Mouse (Mus musculus) brown adipose tissue, adult 24 weeks (tissue): Measurements from ENCODE around the gene Gm45717. TPM values are rescaled to one million over a fixed set of nuclear protein-coding genes. Genes with fewer than 3 reads are reported as not detected.
A peak's percentile ranks its signal among the peaks of the same experiment; 100 is the strongest.

ENCODE experiments used
- H3K27ac ChIP-seq: fragments of 200-500 bp; replicated peaks from 2 replicates; pipeline ENCODE4 v1.5.1; 2012; ENCODE audit warnings: low read depth, mild to moderate bottlenecking, low read length
- H3K4me1 ChIP-seq: fragments of 200-500 bp; 2 replicates; pipeline ENCODE4 v1.6.1; 2012; ENCODE audit warnings: low read length, mixed read lengths; ENCODE audit not compliant: control insufficient read depth, insufficient read depth, insufficient read length
- H3K4me3 ChIP-seq: fragments of 200-500 bp; 2 replicates; pipeline ENCODE4 v1.5.1; 2012; ENCODE audit warnings: low read depth, mild to moderate bottlenecking, low read length, moderate library complexity; ENCODE audit not compliant: insufficient read depth
- polyA plus RNA-seq: library from polyadenylated mRNA; stranded (reverse); fragments of >200 nt; gene quantifications from 2 replicates; pipeline ENCODE4 v1.2.4, GENCODE M21; 2012; ENCODE audit not compliant: missing spikeins, insufficient read depth, insufficient read length

Gene Gm45717
- polyA plus RNA-seq, 1 experiment = not detected

DNA sequence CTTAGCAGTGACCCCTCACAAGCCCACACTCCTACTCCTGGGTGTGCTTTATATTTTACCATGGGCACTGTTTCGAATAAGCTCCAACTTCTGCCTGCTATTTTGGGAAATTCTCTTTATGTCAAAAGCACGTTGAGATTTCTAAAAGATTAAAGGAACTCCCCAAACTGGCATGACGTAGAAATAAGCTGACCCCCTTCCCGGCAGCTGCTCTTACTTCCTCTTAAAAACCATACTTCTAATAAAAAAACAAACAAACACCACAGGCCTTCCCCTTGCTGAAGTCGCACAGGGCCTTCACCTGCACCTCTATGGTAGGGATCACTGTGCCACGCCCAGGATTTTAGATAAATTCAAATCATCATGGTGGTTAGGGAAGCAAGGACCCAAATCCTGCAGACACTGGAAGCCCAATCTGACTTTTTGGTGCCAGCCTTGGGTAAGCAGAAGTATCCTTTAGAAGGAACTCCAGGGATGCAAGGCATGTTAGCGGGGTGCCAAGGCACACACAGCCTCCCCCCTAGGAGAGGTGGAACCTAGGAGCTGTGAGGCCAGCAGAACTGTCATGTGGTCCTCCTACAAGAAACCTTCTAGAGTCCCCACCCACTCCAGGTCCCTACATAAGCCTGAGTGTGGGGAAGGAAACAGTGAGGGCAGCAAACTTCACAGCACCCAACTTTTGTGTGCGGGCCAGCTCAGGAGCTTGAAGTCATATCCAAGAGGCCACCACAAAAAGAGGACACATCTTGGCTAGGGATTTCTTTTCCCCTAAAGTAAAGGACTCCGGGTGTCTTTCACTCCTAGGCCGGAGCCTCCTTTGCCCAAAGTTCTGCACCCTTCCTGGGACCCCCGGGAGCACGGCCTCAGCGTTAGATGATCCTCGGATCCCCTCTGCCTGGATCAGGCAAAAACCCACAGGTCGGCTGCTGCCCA, 1.7 kb downstream of the Gm45717 start:
- Histone ChIP-seq H3K27ac (peak overlapping the region; percentile 97), H3K4me1 (peaks cover 27% of the 10 kb centered on the region), H3K4me3 (peak overlapping the region; percentile 83)

DNA sequence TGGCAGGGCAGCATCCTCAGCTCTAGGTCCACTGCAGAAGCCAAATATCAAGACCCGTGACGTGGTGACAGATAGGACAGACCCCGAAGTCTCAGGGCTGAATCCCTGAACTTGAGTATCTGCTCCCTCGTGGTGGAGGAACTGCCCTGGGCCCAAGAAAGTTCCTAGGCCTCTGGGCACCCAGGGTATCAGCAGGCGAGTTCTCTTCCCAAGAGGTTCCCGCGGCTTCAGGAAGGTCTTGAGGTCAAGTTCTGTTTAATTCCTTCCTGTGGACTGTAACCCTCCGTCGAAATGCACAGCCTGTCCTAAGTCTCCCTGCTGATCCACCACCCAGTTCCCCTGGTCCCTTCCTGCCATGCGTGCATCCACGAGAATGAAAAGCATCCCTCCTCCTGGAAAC, 2.6 kb downstream of the Gm45717 start:
- Histone ChIP-seq H3K27ac (peak overlapping the region; percentile 97), H3K4me3 (peak overlapping the region; percentile 83), H3K4me1 (peaks cover 27% of the 10 kb centered on the region)

DNA sequence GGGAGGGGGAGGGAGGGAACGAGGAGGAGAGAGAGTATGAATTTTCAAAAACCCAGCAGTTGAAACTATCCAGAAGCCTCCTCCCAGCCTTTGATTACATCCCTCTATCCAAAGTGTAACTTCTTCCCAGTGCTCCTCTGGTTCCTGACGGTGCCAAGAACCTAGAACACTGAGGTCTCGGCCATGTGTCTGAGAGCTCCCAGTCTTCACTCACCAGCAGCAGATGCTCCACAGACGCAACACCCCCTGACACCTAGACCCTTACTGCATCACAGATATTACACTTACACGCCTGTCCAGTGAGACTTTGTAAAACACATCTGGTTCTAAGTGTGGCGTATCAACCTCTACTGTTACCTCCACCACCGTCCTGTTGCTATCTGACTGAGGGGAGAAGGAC, 3.3 kb downstream of the Gm45717 start:
- Histone ChIP-seq H3K4me3 (0 out of 2 replicates have a peak overlapping the region, but pooled peaks have one; percentile 0), H3K4me1 (peaks cover 28% of the 10 kb centered on the region), H3K27ac (peak overlapping the region; percentile 97)

- H3K4me3 ChIP-seq = no peak overlapping the region
- peaks cover 35% of the 10 kb centered on the region for H3K4me1 ChIP-seq
- H3K27ac ChIP-seq = peak overlapping the region; percentile 97
Observed at GRCm38 (mm10) chr7:140951765-140952164, 4.0 kb downstream of the Gm45717 start.

DNA sequence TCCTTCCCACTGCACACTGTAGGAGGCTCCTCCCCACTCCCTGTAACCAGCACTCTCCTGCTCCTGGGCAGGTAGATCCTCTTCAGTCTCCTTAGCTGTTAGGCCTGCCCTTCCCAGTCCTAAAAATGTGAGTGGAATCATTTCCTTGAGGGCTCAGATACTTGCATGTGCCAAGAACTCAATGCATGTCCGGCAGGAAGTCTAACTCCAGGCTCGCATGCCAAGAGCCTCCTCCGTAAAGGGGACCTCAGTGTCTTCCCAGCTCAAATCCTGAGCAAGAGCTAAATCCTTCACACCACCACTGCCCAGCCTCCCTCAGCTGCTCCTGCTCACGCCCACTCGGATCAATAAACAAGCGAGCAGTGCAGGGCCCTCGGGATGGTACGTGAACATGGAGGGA, 4.7 kb downstream of the Gm45717 start:
- peak overlapping the region; percentile 35 for H3K4me3 ChIP-seq
- H3K4me1 ChIP-seq = peaks cover 36% of the 10 kb centered on the region
- peak overlapping the region; percentile 93 for H3K27ac ChIP-seq

GRCm38 (mm10) chr7:140949824-140950530, 5.8 kb downstream of the Gm45717 start, which contains the start of gene Ifitm5:
Gene Ifitm5, minus strand, starts transcription at chr7:140950291.
- peaks cover 37% of the 10 kb centered on the region for H3K4me1 ChIP-seq
- peak within 1 kb of the TSS; percentile 35; the same call in 1 of the 2 replicates for H3K4me3 ChIP-seq
- peak within 1 kb of the TSS; percentile 93 for H3K27ac ChIP-seq

DNA sequence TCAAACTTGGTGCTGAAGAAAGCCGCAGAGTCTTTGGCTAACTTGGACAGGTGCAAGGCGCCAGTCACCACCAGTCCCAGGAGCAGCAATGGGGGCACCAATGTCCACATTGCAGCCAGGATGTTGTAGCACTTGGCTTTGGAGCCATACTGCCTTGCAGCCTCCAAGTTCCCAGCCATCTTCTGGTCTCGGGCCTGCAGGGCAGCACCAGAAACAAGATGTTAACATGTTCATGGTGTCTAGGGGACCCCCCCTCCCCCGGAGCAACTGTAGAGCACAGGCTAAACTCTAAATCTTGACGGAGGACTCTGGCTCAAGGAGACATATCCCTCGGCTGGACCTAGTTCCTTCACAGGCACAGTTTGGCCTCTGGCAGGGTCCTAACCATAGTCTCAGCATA, 6.5 kb downstream of the Gm45717 start:
- Histone ChIP-seq H3K27ac (no peak overlapping the region), H3K4me1 (peaks cover 37% of the 10 kb centered on the region), H3K4me3 (no peak overlapping the region)

DNA sequence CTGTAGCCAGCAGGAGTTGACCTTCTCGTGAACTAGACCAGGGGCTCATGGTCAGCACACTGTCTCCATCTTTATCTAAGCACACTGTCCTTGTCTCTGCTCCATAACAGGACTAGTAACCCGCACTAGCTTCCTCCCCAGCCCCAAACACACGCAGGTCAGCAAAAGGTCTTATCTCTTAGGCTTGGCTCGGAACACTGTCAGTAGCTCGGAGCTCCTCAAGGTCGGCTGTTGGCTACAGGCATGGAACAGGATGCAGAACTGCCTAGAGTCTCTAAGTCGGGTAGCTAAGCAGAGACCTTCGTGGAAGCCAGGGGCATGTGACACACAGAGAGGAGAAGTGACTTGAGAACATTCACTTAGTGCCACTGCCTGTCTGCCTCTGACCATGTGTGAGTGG, 7.6 kb downstream of the Gm45717 start:
- Histone ChIP-seq H3K27ac (0 out of 2 replicates have a peak overlapping the region, but pooled peaks have one; percentile 12), H3K4me3 (no peak overlapping the region)

GRCm38 (mm10) chr7:140946980-140947379, 8.8 kb downstream of the Gm45717 start:
- H3K4me3 ChIP-seq = no peak overlapping the region
- peaks cover 43% of the 10 kb centered on the region for H3K4me1 ChIP-seq
- peak overlapping the region; percentile 56 for H3K27ac ChIP-seq

More for the DNA sequence above, 7.6 kb downstream of the Gm45717 start:
- peaks cover 37% of the 10 kb centered on the region for H3K4me1 ChIP-seq

- H3K27ac ChIP-seq = peak overlapping the region; percentile 56
- no peak overlapping the region for H3K4me3 ChIP-seq
- H3K4me1 ChIP-seq = peaks cover 40% of the 10 kb centered on the region
Observed at GRCm38 (mm10) chr7:140946311-140946710, 9.4 kb downstream of the Gm45717 start.

DNA sequence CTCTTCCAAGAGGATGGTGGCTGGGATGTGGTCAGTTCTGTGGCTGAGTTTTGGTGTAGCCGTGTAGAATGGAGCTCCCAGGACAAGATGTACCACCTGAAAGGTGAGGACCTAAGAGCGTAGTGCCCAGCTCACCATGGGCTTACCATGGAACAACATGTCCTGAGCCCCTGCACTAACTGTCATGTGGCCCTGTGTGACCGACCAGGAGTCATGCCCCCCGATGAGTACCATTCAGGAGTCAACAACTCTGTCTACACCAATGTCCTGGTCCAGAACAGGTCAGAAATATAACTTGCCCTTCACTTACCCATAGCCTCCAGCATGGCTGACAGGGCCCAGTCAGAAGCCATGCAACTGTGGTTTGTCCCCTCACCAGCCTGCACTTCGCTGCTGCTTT, 10.5 kb downstream of the Gm45717 start:
- H3K4me3 ChIP-seq = no peak overlapping the region
- no peak overlapping the region for H3K27ac ChIP-seq
- H3K4me1 ChIP-seq = peaks cover 31% of the 10 kb centered on the region

DNA sequence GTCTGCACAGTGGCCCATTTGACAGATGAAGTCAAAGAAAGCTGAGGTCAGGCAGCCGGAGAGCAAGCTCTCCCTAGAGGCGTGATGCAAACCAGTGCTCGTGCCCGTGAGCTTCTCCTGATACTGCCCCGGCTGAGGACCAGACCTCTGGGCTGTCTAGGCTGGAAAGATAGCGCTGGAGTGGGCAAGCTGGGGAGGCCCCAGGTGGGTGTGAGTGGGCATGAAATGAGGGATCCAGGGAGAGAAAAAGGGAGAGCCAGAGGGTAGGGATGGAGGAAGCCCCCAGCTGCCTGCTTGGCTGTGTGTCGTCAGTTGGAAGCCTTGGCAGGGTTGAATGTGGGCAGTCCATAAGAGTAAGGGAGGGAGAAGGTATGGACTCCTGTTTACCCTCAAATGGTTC, 11.5 kb downstream of the Gm45717 start:
- Histone ChIP-seq H3K27ac (no peak overlapping the region), H3K4me3 (no peak overlapping the region), H3K4me1 (peaks cover 27% of the 10 kb centered on the region)

GRCm38 (mm10) chr7:140943356-140943755, 12.4 kb downstream of the Gm45717 start:
- H3K27ac ChIP-seq = 0 out of 2 replicates have a peak overlapping the region, but pooled peaks have one; percentile 99
- peaks cover 27% of the 10 kb centered on the region for H3K4me1 ChIP-seq
- no peak overlapping the region for H3K4me3 ChIP-seq

- H3K4me3 ChIP-seq = peak overlapping the region; percentile 2; the same call in 1 of the 2 replicates
- peak overlapping the region; percentile 99 for H3K27ac ChIP-seq
- H3K4me1 ChIP-seq = peaks cover 27% of the 10 kb centered on the region
Observed at GRCm38 (mm10) chr7:140942811-140943210, 12.9 kb downstream of the Gm45717 start.

GRCm38 (mm10) chr7:140942341-140942740, 13.4 kb downstream of the Gm45717 start:
- H3K4me1 ChIP-seq = peaks cover 26% of the 10 kb centered on the region
- peak overlapping the region; percentile 99 for H3K27ac ChIP-seq
- H3K4me3 ChIP-seq = peak overlapping the region; percentile 94
